Mouse (Mus musculus): ENCODE data around the gene Traf3.

GRCm38 (mm10) chr12:111251227-111251626 is 85.1 kb downstream of the Traf3 start:
- no peak for TF ChIP-seq POLR2A (IDR thresholded peaks at IDR 0.05; ENCODE audit: low read depth, low read length)
- no peak for TF ChIP-seq CTCF (conservative IDR thresholded peaks at IDR 0.05; ENCODE audit: insufficient read depth, insufficient read length, low read depth, low read length)
